Mouse (Mus musculus): ENCODE measurements around the gene Zc3h18.

- TF ChIP-seq CTCF (IDR thresholded peaks at IDR 0.05; ENCODE audit: borderline replicate concordance, control insufficient read depth, extremely low read depth, insufficient read depth, low read length, poor library complexity), result no peak
- TF ChIP-seq POLR2A (IDR thresholded peaks at IDR 0.05; ENCODE audit: control insufficient read depth, extremely low read depth, insufficient read depth, low read length, poor library complexity), result no peak
Measured at GRCm38 (mm10) chr8:122444058-122444748, 67.8 kb downstream of the Zc3h18 start.

Measured in thymus, adult 2 months (tissue).